Mouse (Mus musculus): ENCODE results near the gene Tgfb1. TPM values are rescaled to one million over a fixed set of nuclear protein-coding genes. Genes with fewer than 3 reads are reported as not detected.
A peak's percentile ranks its signal among the peaks of the same experiment; 100 is the strongest.

The Tgfb1 gene
- polyA plus RNA-seq, 1 experiment from 2014 or later: 6.6 TPM

GRCm38 (mm10) chr7:25753643-25754438, 67.0 kb downstream of the Tgfb1 start:
- ATAC-seq (peak; percentile 6), DNase-seq (ENCODE audit: low spot score) (peak; percentile 58)
- Histone ChIP-seq H3K9ac (replicated peaks; ENCODE audit: low read depth) (peak overlapping the region; percentile 99), H3K4me2 (replicated peaks; ENCODE audit: low read depth, low read length) (peak overlapping the region; percentile 72), H3K27me3 (replicated peaks; ENCODE audit: insufficient read depth, low read length) (no peaks in the 10 kb centered on the region), H3K27ac (ENCODE audit: low read length) (peak overlapping the region; percentile 100), H3K4me3 (ENCODE audit: low read depth, low read length) (peak overlapping the region; percentile 97), H3K4me1 (ENCODE audit: insufficient read depth, low read depth, low read length) (peaks cover 17% of the 10 kb centered on the region; the same call in 1 of the 2 replicates), H3K36me3 (ENCODE audit: insufficient read depth, low read length) (peaks cover 16% of the 10 kb centered on the region; the same call in 1 of the 2 replicates), H3K9me3 (ENCODE audit: low read length) (no peaks in the 10 kb centered on the region)
- 0% methylated on average over 46 of the region's 46 CpGs for WGBS
- TF ChIP-seq CTCF (IDR thresholded peaks at IDR 0.05): no peak
- TF ChIP-seq EP300 (IDR thresholded peaks at IDR 0.05): no peak

- WGBS: 2% methylated on average over 27 of the region's 30 CpGs
- no peak for ATAC-seq
- no peak for DNase-seq (ENCODE audit: low spot score)
Measured at GRCm38 (mm10) chr7:25754439-25754737, 67.6 kb downstream of the Tgfb1 start.

More at GRCm38 (mm10) chr7:25754439-25754737, 67.6 kb downstream of the Tgfb1 start:
- H3K36me3 ChIP-seq (ENCODE audit: insufficient read depth, low read length): peaks cover 10% of the 10 kb centered on the region; the same call in 1 of the 2 replicates
- peak overlapping the region; percentile 100 for H3K27ac ChIP-seq (ENCODE audit: low read length)
- TF ChIP-seq EP300 (IDR thresholded peaks at IDR 0.05) (no peak), CTCF (IDR thresholded peaks at IDR 0.05) (peak; percentile 65)
- peaks cover 17% of the 10 kb centered on the region; the same call in 1 of the 2 replicates for H3K4me1 ChIP-seq (ENCODE audit: insufficient read depth, low read depth, low read length)
- H3K27me3 ChIP-seq (replicated peaks; ENCODE audit: insufficient read depth, low read length): no peaks in the 10 kb centered on the region
- no peaks in the 10 kb centered on the region for H3K9me3 ChIP-seq (ENCODE audit: low read length)
- peak overlapping the region; percentile 99 for H3K9ac ChIP-seq (replicated peaks; ENCODE audit: low read depth)
- H3K4me3 ChIP-seq (ENCODE audit: low read depth, low read length): peak overlapping the region; percentile 97
- H3K4me2 ChIP-seq (replicated peaks; ENCODE audit: low read depth, low read length): peak overlapping the region; percentile 72

Other genes starting within 250 kb of the Tgfb1 start
- gene Ceacam1, start 209.4 kb upstream of the Tgfb1 start, polyA plus RNA-seq (2015; fragmentation: Nextera tagmentation; extraction: Ambion mirVana): 21.7 and 23.5 TPM in 2 replicates
- gene Ceacam2, start 147.1 kb upstream of the Tgfb1 start, polyA plus RNA-seq (2015; fragmentation: Nextera tagmentation; extraction: Ambion mirVana): not detected in 2 replicates
- gene Erich4, start 71.1 kb upstream of the Tgfb1 start, polyA plus RNA-seq (2015; fragmentation: Nextera tagmentation; extraction: Ambion mirVana): not detected in 2 replicates
- gene Dmac2, start 67.6 kb upstream of the Tgfb1 start, polyA plus RNA-seq (2015; fragmentation: Nextera tagmentation; extraction: Ambion mirVana): 20.0 and 22.5 TPM in 2 replicates
- gene B3gnt8, start 60.3 kb upstream of the Tgfb1 start, polyA plus RNA-seq (2015; fragmentation: Nextera tagmentation; extraction: Ambion mirVana): 10.1 and 10.9 TPM in 2 replicates
- 61.8 and 71.7 TPM in 2 replicates for gene Bckdha, start 28.0 kb upstream of the Tgfb1 start, polyA plus RNA-seq (2015; fragmentation: Nextera tagmentation; extraction: Ambion mirVana)
- 46.7 and 49.7 TPM in 2 replicates for gene Exosc5, start 27.8 kb upstream of the Tgfb1 start, polyA plus RNA-seq (2015; fragmentation: Nextera tagmentation; extraction: Ambion mirVana)
- 1.2 and 2.0 TPM in 2 replicates for gene Tmem91, start 11.8 kb upstream of the Tgfb1 start, polyA plus RNA-seq (2015; fragmentation: Nextera tagmentation; extraction: Ambion mirVana)
- 28.6 and 28.8 TPM in 2 replicates for gene B9d2, start 6.2 kb upstream of the Tgfb1 start, polyA plus RNA-seq (2015; fragmentation: Nextera tagmentation; extraction: Ambion mirVana)
- gene Ccdc97, start 32.1 kb downstream of the Tgfb1 start, polyA plus RNA-seq (2015; fragmentation: Nextera tagmentation; extraction: Ambion mirVana): 9.8 and 12.1 TPM in 2 replicates
- gene Hnrnpul1, start 67.8 kb downstream of the Tgfb1 start, polyA plus RNA-seq (2015; fragmentation: Nextera tagmentation; extraction: Ambion mirVana): 32.4 and 34.5 TPM in 2 replicates
- gene Axl, start 101.7 kb downstream of the Tgfb1 start, polyA plus RNA-seq (2015; fragmentation: Nextera tagmentation; extraction: Ambion mirVana): 74.6 and 81.6 TPM in 2 replicates
- 51.9 and 53.1 TPM in 2 replicates for gene Cyp2s1, start 129.9 kb downstream of the Tgfb1 start, polyA plus RNA-seq (2015; fragmentation: Nextera tagmentation; extraction: Ambion mirVana)
- gene Cyp2b10, start 210.6 kb downstream of the Tgfb1 start, polyA plus RNA-seq (2015; fragmentation: Nextera tagmentation; extraction: Ambion mirVana): 8.3 and 11.8 TPM in 2 replicates

All from lung, postnatal 0 days (tissue).